Mouse (Mus musculus) Patski (cell line): Measurements from ENCODE around the gene Olfr1441. TPM values are rescaled to one million over a fixed set of nuclear protein-coding genes. Genes with fewer than 3 reads are reported as not detected.

Experiments
- ATAC-seq: fragments of 100-300 bp; one replicate; pipeline ENCODE4 v1.8.0; 2021
- CTCF ChIA-PET: fragments of 350-600 bp; sonication (Branson Sonifier 250); formaldehyde crosslinking; loops from one replicate; lab custom pipeline; 2022; ENCODE audit warnings: inconsistent platforms; lab: Charles Lee
- POLR2A ChIA-PET: fragments of 350-600 bp; sonication (Branson Sonifier 250); formaldehyde crosslinking; loops from one replicate; lab custom pipeline; 2022; ENCODE audit warnings: antibody characterized with exemption, inconsistent platforms; lab: Charles Lee
- DNase-seq: peaks from one replicate; pipeline ENCODE4 v3.0.0-alpha.2; 2011; ENCODE audit warnings: low read depth, low spot score
- H3K27me3 ChIP-seq: fragments of 371-371 bp; one replicate; pipeline ENCODE4 v1.5.1; 2021
- CTCF ChIP-seq: fragments of 100-300 bp; IDR thresholded peaks from one replicate; pipeline ENCODE4 v1.5.1; 2021
- in situ Hi-C: fragments of 300-500 bp; cut with MboI; formaldehyde crosslinking; loops from 3 replicates; pipeline ENCODE4 v1.11.1; 2018; ENCODE audit warnings: low pct_unique_long_range_greater_than_20kb, mixed read lengths
- polyA plus RNA-seq: library from polyadenylated mRNA; unstranded; gene quantifications from one replicate; pipeline ENCODE4 v1.2.3, GENCODE M21; 2021

Olfr1441 gene
- polyA plus RNA-seq, 1 experiment from 2014 or later: not detected

DNA sequence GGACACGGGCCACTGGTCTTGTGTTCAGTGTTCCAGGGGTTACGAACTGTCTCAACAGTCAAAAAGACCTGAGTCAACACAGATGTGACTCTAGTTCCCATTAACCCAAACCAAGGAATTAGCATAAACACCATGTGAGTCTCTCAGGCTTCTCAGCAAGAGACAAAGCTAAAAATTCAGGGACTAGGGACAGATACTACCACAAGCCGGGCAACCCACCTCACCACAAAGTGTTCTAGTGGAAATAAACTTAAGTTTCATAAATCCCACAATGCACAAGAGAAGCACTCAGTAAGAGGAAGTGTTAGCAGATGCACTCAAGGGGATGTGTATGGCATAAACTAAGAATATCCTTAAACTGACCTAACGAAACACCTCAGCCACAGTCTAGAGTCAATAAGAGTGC is 17.8 kb downstream of the Olfr1441 start:
- POLR2A ChIA-PET: no interaction called here
- no peak for ATAC-seq
- peak; percentile 7 for DNase-seq
- H3K27me3 ChIP-seq: peaks cover 11% of the 10 kb centered on the region
- in situ Hi-C loops: loop anchor here (25.0 kb wide), 1 partner anchor 1377 kb away; the partner anchor contains the start of gene Olfr1499
- no peak for TF ChIP-seq CTCF
- CTCF ChIA-PET: interaction anchor here (1.6 to 3.4 kb wide), 3 partner anchors 29 to 67 kb away, joined by 4 to 10 read pairs (median 9); partner anchors contain the start of gene Dtx4

DNA sequence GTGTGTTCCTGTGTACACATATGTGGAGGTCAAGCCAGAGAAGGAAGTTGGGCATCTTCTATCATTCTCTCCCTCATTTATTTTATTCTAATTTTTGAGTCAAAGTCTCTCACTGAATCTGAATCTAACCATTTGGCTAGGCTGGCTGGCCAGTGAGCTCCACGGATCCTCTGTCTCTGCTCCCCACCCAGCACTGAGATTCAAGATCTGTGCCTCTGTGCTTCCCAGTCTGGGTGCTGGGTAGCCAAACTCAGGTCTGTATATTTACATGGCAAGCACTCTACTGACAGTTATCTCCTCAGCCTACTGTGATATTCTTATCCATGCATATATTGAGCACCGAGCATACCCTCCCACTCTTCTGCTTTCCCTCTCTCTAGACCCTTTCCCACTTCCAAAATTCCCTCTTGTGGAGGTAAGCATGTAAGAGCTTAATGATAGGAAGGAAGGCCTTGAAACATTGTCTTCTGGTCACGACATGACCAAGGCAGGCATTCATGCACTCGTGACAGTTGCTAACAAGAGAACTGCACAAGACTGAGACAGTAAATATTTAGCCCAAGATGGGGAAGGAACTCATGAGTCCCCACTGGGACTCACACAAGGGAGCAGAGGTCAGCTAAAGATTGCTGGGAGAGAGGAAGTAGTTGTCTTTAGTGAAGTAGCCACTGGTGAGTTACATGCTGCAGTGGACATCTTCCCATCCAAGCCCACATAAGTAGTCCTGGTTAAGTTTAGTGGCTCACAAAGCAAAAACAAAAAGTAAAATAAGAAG is 18.7 kb downstream of the Olfr1441 start:
- no peak for DNase-seq
- CTCF ChIA-PET: interaction anchor here (1.6 to 3.4 kb wide), 4 partner anchors 10 to 66 kb away, joined by 3 to 10 read pairs (median 6); partner anchors contain the start of gene Dtx4
- in situ Hi-C loops: loop anchor here (25.0 kb wide), 1 partner anchor 1376 kb away; the partner anchor contains the start of gene Olfr1499
- POLR2A ChIA-PET: interaction anchor here (0.9 kb wide), 1 partner anchor 66 kb away, joined by 5 read pairs; the partner anchor contains the start of gene Dtx4
- H3K27me3 ChIP-seq: peaks cover 8% of the 10 kb centered on the region
- TF ChIP-seq CTCF: no peak
- no peak for ATAC-seq

- in situ Hi-C loops: loop anchor here (25.0 kb wide), 1 partner anchor 1373 kb away; the partner anchor contains the start of gene Olfr1499
- no peak for ATAC-seq
- ChIA-PET POLR2A (interaction anchor here (0.7 kb wide), 1 partner anchor 10 kb away, joined by 5 read pairs; no protein-coding TSS in a partner anchor), CTCF (interaction anchor here (1.3 kb wide), 1 partner anchor 61 kb away, joined by 3 read pairs; the partner anchor contains the start of gene Dtx4)
- DNase-seq: no peak
- H3K27me3 ChIP-seq: peaks cover 9% of the 10 kb centered on the region
- no peak for TF ChIP-seq CTCF
Observed at GRCm38 (mm10) chr19:12439581-12439980, 22.3 kb downstream of the Olfr1441 start.

- peaks cover 9% of the 10 kb centered on the region for H3K27me3 ChIP-seq
- POLR2A ChIA-PET: interaction anchor here (0.7 kb wide), 1 partner anchor 11 kb away, joined by 5 read pairs; no protein-coding TSS in a partner anchor
- no peak for TF ChIP-seq CTCF
- in situ Hi-C loops: loop anchor here (25.0 kb wide), 1 partner anchor 1372 kb away; the partner anchor contains the start of gene Olfr1499
- ATAC-seq (no peak), DNase-seq (no peak)
- CTCF ChIA-PET: interaction anchor here (0.9 to 6.9 kb wide), 3 partner anchors 9 to 61 kb away, joined by 3 to 34 read pairs (median 4); partner anchors contain the start of gene Dtx4
Observed at GRCm38 (mm10) chr19:12440103-12440725, 23.0 kb downstream of the Olfr1441 start.

DNA sequence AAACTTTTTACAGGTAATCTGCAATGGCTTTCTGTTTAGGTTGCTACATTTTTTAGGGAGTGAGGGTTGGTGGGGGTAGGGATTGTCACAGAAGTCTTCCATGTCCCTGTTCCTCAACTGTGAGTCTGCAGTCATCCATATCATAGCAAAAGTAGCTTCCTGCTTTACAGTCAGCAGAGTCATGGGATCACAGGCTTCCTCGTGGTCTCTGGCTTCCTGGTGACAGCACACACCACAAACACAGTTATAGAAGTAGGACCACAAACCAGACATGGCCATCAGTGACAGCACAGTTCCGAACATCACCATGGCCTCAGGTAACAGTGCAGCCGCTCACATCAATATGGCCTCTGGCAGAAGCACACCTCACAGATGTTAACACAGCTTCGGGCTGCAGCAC is 25.3 kb downstream of the Olfr1441 start:
- ChIA-PET POLR2A (no interaction called here), CTCF (interaction anchor here (1.1 to 6.9 kb wide), 4 partner anchors 11 to 59 kb away, joined by 3 to 34 read pairs (median 6); partner anchors contain the start of gene Dtx4)
- TF ChIP-seq CTCF: no peak
- H3K27me3 ChIP-seq: peaks cover 9% of the 10 kb centered on the region
- DNase-seq (no peak), ATAC-seq (peak; percentile 31)
- in situ Hi-C loops: loop anchor here (25.0 kb wide), 1 partner anchor 1370 kb away; the partner anchor contains the start of gene Olfr1499

GRCm38 (mm10) chr19:12445014-12445413 is 27.8 kb downstream of the Olfr1441 start:
- in situ Hi-C loops: loop anchor here (25.0 kb wide), 1 partner anchor 1367 kb away; the partner anchor contains the start of gene Olfr1499
- H3K27me3 ChIP-seq: peaks cover 9% of the 10 kb centered on the region
- TF ChIP-seq CTCF: no peak
- POLR2A ChIA-PET: interaction anchor here (0.6 kb wide), 1 partner anchor 20 kb away, joined by 3 read pairs; no protein-coding TSS in a partner anchor
- DNase-seq (no peak), ATAC-seq (no peak)
- CTCF ChIA-PET: interaction anchor here (1.8 to 6.9 kb wide), 2 partner anchors 13 to 19 kb away, joined by 9 to 34 read pairs; no protein-coding TSS in a partner anchor

GRCm38 (mm10) chr19:12457401-12458066 is 40.3 kb downstream of the Olfr1441 start:
- TF ChIP-seq CTCF: no peak
- DNase-seq: no peak
- in situ Hi-C loops: no loop called here
- ChIA-PET CTCF (no interaction called here), POLR2A (no interaction called here)
- peaks cover 7% of the 10 kb centered on the region for H3K27me3 ChIP-seq
- no peak for ATAC-seq

DNA sequence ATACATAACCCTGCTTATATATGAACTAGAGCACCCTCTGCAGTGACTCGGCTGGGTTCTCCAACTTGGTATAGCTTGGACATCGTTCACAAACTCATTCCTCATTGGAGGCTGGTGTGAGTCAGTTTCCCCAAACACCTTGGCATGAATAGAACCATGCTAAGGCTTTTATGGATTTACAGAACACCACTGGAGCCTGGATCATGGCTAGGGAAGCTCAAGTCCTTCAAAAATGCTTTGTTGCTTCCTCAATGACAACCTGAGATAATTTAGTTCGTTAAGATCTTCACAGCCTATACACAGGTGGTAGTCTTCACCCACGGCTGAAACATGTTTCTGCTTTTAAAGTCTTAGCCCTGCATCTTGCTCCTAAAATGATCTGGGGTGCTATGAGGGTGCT is 42.3 kb downstream of the Olfr1441 start:
- DNase-seq (no peak), ATAC-seq (no peak)
- ChIA-PET POLR2A (no interaction called here), CTCF (interaction anchor here (0.6 to 1.3 kb wide), 3 partner anchors 28 to 109 kb away, joined by 3 to 4 read pairs (median 4); no protein-coding TSS in a partner anchor)
- in situ Hi-C loops: no loop called here
- peaks cover 7% of the 10 kb centered on the region for H3K27me3 ChIP-seq
- no peak for TF ChIP-seq CTCF
